Mouse (Mus musculus): ENCODE results near the gene Fa2h. TPM values are rescaled to one million over a fixed set of nuclear protein-coding genes. Genes with fewer than 3 reads are reported as not detected.
"Not testable (repeated sequence)": the region's sequence is repeated elsewhere in the genome, so short reads cannot be mapped to it uniquely, and the experiment has no call there.

Fa2h gene
- polyA plus RNA-seq, 1 experiment from 2014 or later = 0.13 TPM

- not testable (repeated sequence) for H3K36me3 ChIP-seq (ENCODE audit: control insufficient read depth, insufficient read depth); H3K4me2 ChIP-seq (ENCODE audit: low read depth, low read length); H3K27ac ChIP-seq (ENCODE audit: low read length); H3K27me3 ChIP-seq (ENCODE audit: control insufficient read depth, insufficient read depth, low read depth, low read length); H3K4me1 ChIP-seq (ENCODE audit: control insufficient read depth, low read depth, low read length); H3K9ac ChIP-seq (ENCODE audit: low read depth, low read length); H3K9me3 ChIP-seq (replicated peaks; ENCODE audit: control insufficient read depth, low read length); ATAC-seq (ENCODE audit: low read depth); H3K4me3 ChIP-seq (ENCODE audit: low read depth, low read length)
- 87% methylated on average over 6 of the region's 6 CpGs for WGBS (ENCODE audit: insufficient replicate concordance)
These were observed 79.7 kb downstream of the Fa2h start for GRCm38 (mm10) chr8:111313961-111314360.

- peak overlapping the region; percentile 46; the same call in 1 of the 2 replicates for H3K27ac ChIP-seq (ENCODE audit: low read length)
- peak; percentile 97 for ATAC-seq (ENCODE audit: low read depth)
These were observed 80.9 kb downstream of the Fa2h start for GRCm38 (mm10) chr8:111312758-111313162.

GRCm38 (mm10) chr8:111310006-111310405 lies 83.6 kb downstream of the Fa2h start:
- H3K27me3 ChIP-seq (ENCODE audit: control insufficient read depth, insufficient read depth, low read depth, low read length); H3K4me3 ChIP-seq (ENCODE audit: low read depth, low read length); H3K36me3 ChIP-seq (ENCODE audit: control insufficient read depth, insufficient read depth); H3K9me3 ChIP-seq (replicated peaks; ENCODE audit: control insufficient read depth, low read length); H3K27ac ChIP-seq (ENCODE audit: low read length); ATAC-seq (ENCODE audit: low read depth); H3K9ac ChIP-seq (ENCODE audit: low read depth, low read length); H3K4me2 ChIP-seq (ENCODE audit: low read depth, low read length); H3K4me1 ChIP-seq (ENCODE audit: control insufficient read depth, low read depth, low read length): not testable (repeated sequence)
- WGBS (ENCODE audit: insufficient replicate concordance) = 80% methylated on average over 15 of the region's 15 CpGs

More at GRCm38 (mm10) chr8:111312758-111313162, 80.9 kb downstream of the Fa2h start:
- H3K4me2 ChIP-seq (ENCODE audit: low read depth, low read length) = no peak overlapping the region
- H3K4me3 ChIP-seq (ENCODE audit: low read depth, low read length) = no peak overlapping the region
- H3K9me3 ChIP-seq (replicated peaks; ENCODE audit: control insufficient read depth, low read length) = no peaks in the 10 kb centered on the region
- no peaks in the 10 kb centered on the region for H3K27me3 ChIP-seq (ENCODE audit: control insufficient read depth, insufficient read depth, low read depth, low read length)
- peaks cover 9% of the 10 kb centered on the region for H3K4me1 ChIP-seq (ENCODE audit: control insufficient read depth, low read depth, low read length)
- H3K36me3 ChIP-seq (ENCODE audit: control insufficient read depth, insufficient read depth) = no peaks in the 10 kb centered on the region
- WGBS (ENCODE audit: insufficient replicate concordance) = 24% methylated on average over 3 of the region's 3 CpGs
- H3K9ac ChIP-seq (ENCODE audit: low read depth, low read length) = no peak overlapping the region

GRCm38 (mm10) chr8:111305031-111305730 lies 88.4 kb downstream of the Fa2h start:
- no peaks in the 10 kb centered on the region for H3K27me3 ChIP-seq (ENCODE audit: control insufficient read depth, insufficient read depth, low read depth, low read length)
- H3K36me3 ChIP-seq (ENCODE audit: control insufficient read depth, insufficient read depth) = no peaks in the 10 kb centered on the region
- 40% methylated on average over 5 of the region's 5 CpGs for WGBS (ENCODE audit: insufficient replicate concordance)
- H3K4me2 ChIP-seq (ENCODE audit: low read depth, low read length) = no peak overlapping the region
- H3K9ac ChIP-seq (ENCODE audit: low read depth, low read length) = no peak overlapping the region
- H3K9me3 ChIP-seq (replicated peaks; ENCODE audit: control insufficient read depth, low read length) = no peaks in the 10 kb centered on the region
- no peak overlapping the region for H3K27ac ChIP-seq (ENCODE audit: low read length)
- H3K4me1 ChIP-seq (ENCODE audit: control insufficient read depth, low read depth, low read length) = peaks cover 2% of the 10 kb centered on the region
- H3K4me3 ChIP-seq (ENCODE audit: low read depth, low read length) = no peak overlapping the region
- ATAC-seq (ENCODE audit: low read depth) = no peak

GRCm38 (mm10) chr8:111304359-111304758 lies 89.3 kb downstream of the Fa2h start:
- H3K36me3 ChIP-seq (ENCODE audit: control insufficient read depth, insufficient read depth) = no peaks in the 10 kb centered on the region
- H3K4me2 ChIP-seq (ENCODE audit: low read depth, low read length) = no peak overlapping the region
- H3K27me3 ChIP-seq (ENCODE audit: control insufficient read depth, insufficient read depth, low read depth, low read length) = no peaks in the 10 kb centered on the region
- H3K9ac ChIP-seq (ENCODE audit: low read depth, low read length) = no peak overlapping the region
- H3K4me1 ChIP-seq (ENCODE audit: control insufficient read depth, low read depth, low read length) = peaks cover 2% of the 10 kb centered on the region
- WGBS (ENCODE audit: insufficient replicate concordance) = 70% methylated on average over 3 of the region's 3 CpGs
- H3K27ac ChIP-seq (ENCODE audit: low read length) = no peak overlapping the region
- no peak for ATAC-seq (ENCODE audit: low read depth)
- no peak overlapping the region for H3K4me3 ChIP-seq (ENCODE audit: low read depth, low read length)
- H3K9me3 ChIP-seq (replicated peaks; ENCODE audit: control insufficient read depth, low read length) = no peaks in the 10 kb centered on the region

GRCm38 (mm10) chr8:111303076-111303803 lies 90.4 kb downstream of the Fa2h start:
- 67% methylated on average over 5 of the region's 5 CpGs for WGBS (ENCODE audit: insufficient replicate concordance)
- H3K36me3 ChIP-seq (ENCODE audit: control insufficient read depth, insufficient read depth); H3K4me2 ChIP-seq (ENCODE audit: low read depth, low read length); H3K27me3 ChIP-seq (ENCODE audit: control insufficient read depth, insufficient read depth, low read depth, low read length); H3K9ac ChIP-seq (ENCODE audit: low read depth, low read length); H3K4me1 ChIP-seq (ENCODE audit: control insufficient read depth, low read depth, low read length); ATAC-seq (ENCODE audit: low read depth); H3K9me3 ChIP-seq (replicated peaks; ENCODE audit: control insufficient read depth, low read length); H3K27ac ChIP-seq (ENCODE audit: low read length); H3K4me3 ChIP-seq (ENCODE audit: low read depth, low read length): not testable (repeated sequence)

GRCm38 (mm10) chr8:111300597-111301546 lies 92.8 kb downstream of the Fa2h start:
- peak overlapping the region; percentile 87 for H3K4me3 ChIP-seq (ENCODE audit: low read depth, low read length)
- H3K36me3 ChIP-seq (ENCODE audit: control insufficient read depth, insufficient read depth) = peaks cover 10% of the 10 kb centered on the region
- H3K4me2 ChIP-seq (ENCODE audit: low read depth, low read length) = peak overlapping the region; percentile 74
- no peaks in the 10 kb centered on the region for H3K9me3 ChIP-seq (replicated peaks; ENCODE audit: control insufficient read depth, low read length)
- H3K4me1 ChIP-seq (ENCODE audit: control insufficient read depth, low read depth, low read length) = peaks cover 9% of the 10 kb centered on the region
- H3K9ac ChIP-seq (ENCODE audit: low read depth, low read length) = peak overlapping the region; percentile 60
- no peak for ATAC-seq (ENCODE audit: low read depth)
- 60% methylated on average over 11 of the region's 11 CpGs for WGBS (ENCODE audit: insufficient replicate concordance)
- peak overlapping the region; percentile 85 for H3K27ac ChIP-seq (ENCODE audit: low read length)
- no peaks in the 10 kb centered on the region for H3K27me3 ChIP-seq (ENCODE audit: control insufficient read depth, insufficient read depth, low read depth, low read length)

GRCm38 (mm10) chr8:111299821-111300568 lies 93.6 kb downstream of the Fa2h start, which contains the start of gene Rfwd3:
TSS of gene Rfwd3 (minus strand) at chr8:111300222.
- Histone ChIP-seq H3K4me1 (ENCODE audit: control insufficient read depth, low read depth, low read length) (peaks cover 9% of the 10 kb centered on the region), H3K4me2 (ENCODE audit: low read depth, low read length) (peak within 1 kb of the TSS; percentile 74)
- under 1% methylated on average over 54 of the region's 67 CpGs for WGBS (ENCODE audit: insufficient replicate concordance)

More at GRCm38 (mm10) chr8:111299821-111300568, 93.6 kb downstream of the Fa2h start, which contains the start of gene Rfwd3:
- ATAC-seq (ENCODE audit: low read depth) = peak; percentile 99
- Histone ChIP-seq H3K27ac (ENCODE audit: low read length) (peak within 1 kb of the TSS; percentile 91), H3K4me3 (ENCODE audit: low read depth, low read length) (peak within 1 kb of the TSS; percentile 87), H3K9me3 (replicated peaks; ENCODE audit: control insufficient read depth, low read length) (no peaks in the 10 kb centered on the region), H3K27me3 (ENCODE audit: control insufficient read depth, insufficient read depth, low read depth, low read length) (no peaks in the 10 kb centered on the region), H3K9ac (ENCODE audit: low read depth, low read length) (peak within 1 kb of the TSS; percentile 95), H3K36me3 (ENCODE audit: control insufficient read depth, insufficient read depth) (peaks cover 16% of the 10 kb centered on the region)
